Mouse (Mus musculus): ENCODE results near the gene Xkr8.

- TF ChIP-seq CTCF (IDR thresholded peaks at IDR 0.05; ENCODE audit: low read depth, low read length) (no peak), EP300 (IDR thresholded peaks at IDR 0.05; ENCODE audit: insufficient read depth, low read depth, low read length) (no peak), POLR2A (IDR thresholded peaks at IDR 0.05; ENCODE audit: insufficient read depth, low read length) (no peak)
Observed at GRCm38 (mm10) chr4:132706885-132707284, 25.5 kb downstream of the Xkr8 start.

All from ES-Bruce4 (cell line).